Mouse (Mus musculus) CH12.LX (cell line): ENCODE data around the gene Cmss1. TPM values are rescaled to one million over a fixed set of nuclear protein-coding genes. Genes with fewer than 3 reads are reported as not detected.

Experiments
- DNase-seq: peaks from one replicate; pipeline ENCODE4 v3.0.0-alpha.2; 2013; ENCODE audit errors: extremely low read depth
- H3K27ac ChIP-seq: 2 replicates; pipeline ENCODE4 v1.5.1; 2012; ENCODE audit warnings: low read depth, mild to moderate bottlenecking, control low read depth, moderate library complexity; ENCODE audit not compliant: insufficient read depth
- H3K27me3 ChIP-seq: replicated peaks from 2 replicates; pipeline ENCODE3; 2012; ENCODE audit warnings: inconsistent platforms
- H3K36me3 ChIP-seq, 2 experiments: replicated peaks in 1 of 2; 2 replicates each; pipeline versions ENCODE3 to v1.6.1; 2012; ENCODE audit warnings: inconsistent platforms in 1 of 2, low read length in 1 of 2, mild to moderate bottlenecking in 1 of 2, mixed read lengths in 1 of 2, moderate library complexity in 1 of 2; ENCODE audit not compliant: control insufficient read depth in 1 of 2, insufficient read depth in 1 of 2
- H3K4me1 ChIP-seq, 2 experiments: 2 replicates each; pipeline ENCODE4 v1.6.1; 2012; ENCODE audit warnings: inconsistent platforms in 1 of 2, moderate library complexity in 1 of 2; ENCODE audit not compliant: insufficient read depth in 2 of 2, control insufficient read depth in 1 of 2
- H3K4me2 ChIP-seq: 2 replicates; pipeline ENCODE4 v1.6.1; 2012; ENCODE audit warnings: low read depth, mild to moderate bottlenecking, control low read depth; ENCODE audit not compliant: poor library complexity, insufficient read depth, severe bottlenecking
- H3K4me3 ChIP-seq, 3 experiments: fragments of 150-350 bp in 1 of 3; sonication (generic) in 1 of 3; replicated peaks in 1 of 3; 2 replicates each; pipeline versions ENCODE3 to v1.5.1; 2011 to 2012; ENCODE audit warnings: low read depth in 2 of 3, low read length in 2 of 3, mild to moderate bottlenecking in 2 of 3, moderate library complexity in 2 of 3, control low read depth in 1 of 3, improper control_type of control experiment in 1 of 3, inconsistent platforms in 1 of 3, mixed read lengths in 1 of 3; ENCODE audit not compliant: poor library complexity in 1 of 3
- H3K79me2 ChIP-seq: replicated peaks from 2 replicates; pipeline ENCODE4 v1.6.1; 2012; ENCODE audit warnings: mild to moderate bottlenecking, moderate library complexity; ENCODE audit not compliant: control insufficient read depth, poor library complexity, insufficient read depth, severe bottlenecking; ENCODE audit errors: extremely low read depth
- H3K9ac ChIP-seq: 2 replicates; pipeline ENCODE4 v1.6.1; 2012; ENCODE audit warnings: low read depth, mild to moderate bottlenecking, control low read depth, moderate library complexity; ENCODE audit not compliant: insufficient read depth
- H3K9me3 ChIP-seq: replicated peaks from 2 replicates; pipeline ENCODE3; 2012; ENCODE audit warnings: low read length, inconsistent platforms, mixed read lengths
- BHLHE40 ChIP-seq: IDR thresholded peaks from 2 replicates; pipeline ENCODE4 v1.6.1; 2011; ENCODE audit warnings: mild to moderate bottlenecking, low read depth, low read length, improper control_type of control experiment
- CHD1 ChIP-seq: IDR thresholded peaks from 2 replicates; pipeline ENCODE4 v1.6.1; 2012; ENCODE audit warnings: low read depth, low read length, improper control_type of control experiment, inconsistent platforms
- CHD2 ChIP-seq: IDR thresholded peaks from 2 replicates; pipeline ENCODE4 v1.6.1; 2011; ENCODE audit warnings: low read length, improper control_type of control experiment
- CTCF ChIP-seq, 2 experiments: IDR thresholded peaks in 1 of 2; conservative IDR thresholded peaks in 1 of 2; 2 replicates each; pipeline ENCODE4 v1.5.1; 2011 to 2012; ENCODE audit warnings: low read depth in 2 of 2, low read length in 2 of 2, improper control_type of control experiment in 1 of 2, inconsistent platforms in 1 of 2, mild to moderate bottlenecking in 1 of 2, moderate library complexity in 1 of 2
- E2F4 ChIP-seq: IDR thresholded peaks from 2 replicates; pipeline ENCODE4 v1.6.1; 2011; ENCODE audit warnings: low read depth, low read length, improper control_type of control experiment; ENCODE audit not compliant: insufficient replicate concordance
- ELF1 ChIP-seq: IDR thresholded peaks from 2 replicates; pipeline ENCODE4 v1.6.1; 2014; ENCODE audit warnings: low read depth, mild to moderate bottlenecking, inconsistent platforms, low read length, improper control_type of control experiment
- EP300 ChIP-seq: IDR thresholded peaks from 2 replicates; pipeline ENCODE4 v1.6.1; 2011; ENCODE audit warnings: low read length, improper control_type of control experiment
- ETS1 ChIP-seq: conservative IDR thresholded peaks from 2 replicates; pipeline ENCODE4 v1.6.1; 2012; ENCODE audit warnings: low read depth, mild to moderate bottlenecking, inconsistent platforms, low read length, improper control_type of control experiment, moderate library complexity
- GABPA ChIP-seq: IDR thresholded peaks from 2 replicates; pipeline ENCODE4 v1.6.1; 2012; ENCODE audit warnings: low read depth, low read length, improper control_type of control experiment, inconsistent platforms; ENCODE audit not compliant: insufficient replicate concordance
- HCFC1 ChIP-seq: IDR thresholded peaks from 2 replicates; pipeline ENCODE4 v1.6.1; 2012; ENCODE audit warnings: low read depth, mild to moderate bottlenecking, inconsistent platforms, low read length, improper control_type of control experiment
- IRF4 ChIP-seq: IDR thresholded peaks from 2 replicates; pipeline ENCODE4 v1.6.1; 2014; ENCODE audit warnings: low read depth, mild to moderate bottlenecking, inconsistent platforms, low read length, improper control_type of control experiment
- JUN ChIP-seq: IDR thresholded peaks from 2 replicates; pipeline ENCODE4 v1.6.1; 2011; ENCODE audit warnings: low read depth, mild to moderate bottlenecking, low read length, improper control_type of control experiment, moderate library complexity; ENCODE audit not compliant: insufficient read depth
- JUND ChIP-seq: conservative IDR thresholded peaks from 2 replicates; pipeline ENCODE4 v1.6.1; 2011; ENCODE audit warnings: low read depth, low read length, improper control_type of control experiment
- KAT2A ChIP-seq: IDR thresholded peaks from 2 replicates; pipeline ENCODE4 v1.6.1; 2012; ENCODE audit warnings: low read length, improper control_type of control experiment, inconsistent platforms; ENCODE audit not compliant: insufficient replicate concordance
- MAFK ChIP-seq: IDR thresholded peaks from 2 replicates; pipeline ENCODE4 v1.6.1; 2011; ENCODE audit warnings: low read length, improper control_type of control experiment; ENCODE audit not compliant: insufficient replicate concordance
- MAX ChIP-seq: IDR thresholded peaks from 2 replicates; pipeline ENCODE4 v1.6.1; 2011; ENCODE audit warnings: low read length, improper control_type of control experiment
- MAZ ChIP-seq: IDR thresholded peaks from 2 replicates; pipeline ENCODE4 v1.6.1; 2012; ENCODE audit warnings: low read depth, mild to moderate bottlenecking, inconsistent platforms, low read length, improper control_type of control experiment, moderate library complexity
- MEF2A ChIP-seq: IDR thresholded peaks from 2 replicates; pipeline ENCODE4 v1.6.1; 2014; ENCODE audit warnings: low read depth, mild to moderate bottlenecking, inconsistent platforms, low read length, improper control_type of control experiment, borderline replicate concordance
- MXI1 ChIP-seq: IDR thresholded peaks from 2 replicates; pipeline ENCODE4 v1.6.1; 2011; ENCODE audit warnings: mild to moderate bottlenecking, low read depth, low read length, improper control_type of control experiment
- MYC ChIP-seq: IDR thresholded peaks from 2 replicates; pipeline ENCODE4 v1.6.1; 2011; ENCODE audit warnings: low read depth, mild to moderate bottlenecking, improper control_type of control experiment, low read length
- NELFE ChIP-seq: IDR thresholded peaks from 2 replicates; pipeline ENCODE4 v1.6.1; 2011; ENCODE audit warnings: low read depth, low read length, improper control_type of control experiment
- NRF1 ChIP-seq: IDR thresholded peaks from 2 replicates; pipeline ENCODE4 v1.6.1; 2014; ENCODE audit warnings: low read depth, mild to moderate bottlenecking, inconsistent platforms, low read length, improper control_type of control experiment, moderate library complexity
- PAX5 ChIP-seq: IDR thresholded peaks from 2 replicates; pipeline ENCODE4 v1.6.1; 2012; ENCODE audit warnings: low read length, inconsistent platforms, mixed read lengths
- POLR2A ChIP-seq: IDR thresholded peaks from 2 replicates; pipeline ENCODE4 v1.6.1; 2011; ENCODE audit warnings: low read depth, mild to moderate bottlenecking, improper control_type of control experiment, low read length
- POLR2AphosphoS2 ChIP-seq: IDR thresholded peaks from 2 replicates; pipeline ENCODE4 v1.6.1; 2011; ENCODE audit warnings: low read depth, low read length, improper control_type of control experiment
- RAD21 ChIP-seq: IDR thresholded peaks from 2 replicates; pipeline ENCODE4 v1.6.1; 2011; ENCODE audit warnings: low read depth, mild to moderate bottlenecking, low read length, improper control_type of control experiment, moderate library complexity
- SIN3A ChIP-seq: IDR thresholded peaks from 2 replicates; pipeline ENCODE4 v1.6.1; 2012; ENCODE audit warnings: low read length, improper control_type of control experiment, inconsistent platforms
- SMC3 ChIP-seq: IDR thresholded peaks from 2 replicates; pipeline ENCODE4 v1.6.1; 2011; ENCODE audit warnings: low read depth, low read length, improper control_type of control experiment
- TBP ChIP-seq: conservative IDR thresholded peaks from 2 replicates; pipeline ENCODE4 v1.6.1; 2011; ENCODE audit warnings: low read depth, low read length, improper control_type of control experiment
- TCF12 ChIP-seq: IDR thresholded peaks from 2 replicates; pipeline ENCODE4 v1.6.1; 2014; ENCODE audit warnings: low read depth, mild to moderate bottlenecking, inconsistent platforms, low read length, improper control_type of control experiment
- UBTF ChIP-seq: IDR thresholded peaks from 2 replicates; pipeline ENCODE4 v1.6.1; 2012; ENCODE audit warnings: low read depth, mild to moderate bottlenecking, inconsistent platforms, low read length, improper control_type of control experiment, moderate library complexity
- USF1 ChIP-seq: IDR thresholded peaks from 2 replicates; pipeline ENCODE4 v1.6.1; 2014; ENCODE audit warnings: low read depth, mild to moderate bottlenecking, inconsistent platforms, low read length, improper control_type of control experiment
- USF2 ChIP-seq: conservative IDR thresholded peaks from 2 replicates; pipeline ENCODE4 v1.6.1; 2011; ENCODE audit warnings: low read depth, low read length, improper control_type of control experiment
- ZC3H11A ChIP-seq: IDR thresholded peaks from 2 replicates; pipeline ENCODE4 v1.6.1; 2012; ENCODE audit warnings: low read depth, mild to moderate bottlenecking, inconsistent platforms, low read length, improper control_type of control experiment
- ZKSCAN1 ChIP-seq: IDR thresholded peaks from 2 replicates; pipeline ENCODE4 v1.6.1; 2012; ENCODE audit warnings: low read depth, inconsistent platforms, low read length, improper control_type of control experiment, borderline replicate concordance
- ZMIZ1 ChIP-seq: IDR thresholded peaks from 2 replicates; pipeline ENCODE4 v1.6.1; 2012; ENCODE audit warnings: low read depth, mild to moderate bottlenecking, inconsistent platforms, low read length, improper control_type of control experiment
- ZNF384 ChIP-seq: IDR thresholded peaks from 2 replicates; pipeline ENCODE4 v1.6.1; 2012; ENCODE audit warnings: low read depth, low read length, improper control_type of control experiment, inconsistent platforms
- dilution Hi-C: fragments of 300-500 bp; cut with MboI; formaldehyde crosslinking; loops from 2 replicates; pipeline ENCODE4 v1.14.3; 2020; ENCODE audit warnings: low sequenced_read_pairs; ENCODE audit not compliant: extremely low pct_unique_long_range_greater_than_20kb, extremely low pct_ligation_motif_present
- in situ Hi-C: fragments of 300-500 bp; cut with MboI; formaldehyde crosslinking; loops from 3 replicates; pipeline ENCODE4 v1.14.3; 2019; ENCODE audit warnings: low sequenced_read_pairs, low pct_ligation_motif_present, low pct_unique_long_range_greater_than_20kb, mixed read lengths
- polyA plus RNA-seq: library from polyadenylated mRNA; unstranded; fragments of >175 nt; gene quantifications from 2 replicates; pipeline ENCODE4 v1.2.1, GENCODE M21; 2012; ENCODE audit warnings: low read depth; ENCODE audit not compliant: insufficient read length
- total RNA-seq, 2 experiments: library from RNA; depleted of rRNA; stranded (reverse); fragments of 300-350 nt in 1 of 2; fragments of >200 nt in 1 of 2; gene quantifications; 2 replicates each; pipeline ENCODE4 v1.2.3; 2012 to 2014

Cmss1 gene
- total RNA-seq (2012; rRNA removed) (94.7 and 115 TPM in 2 replicates), total RNA-seq (2014; rRNA removed) (107 and 121 TPM in 2 replicates), polyA plus RNA-seq (103 and 120 TPM in 2 replicates)

DNA sequence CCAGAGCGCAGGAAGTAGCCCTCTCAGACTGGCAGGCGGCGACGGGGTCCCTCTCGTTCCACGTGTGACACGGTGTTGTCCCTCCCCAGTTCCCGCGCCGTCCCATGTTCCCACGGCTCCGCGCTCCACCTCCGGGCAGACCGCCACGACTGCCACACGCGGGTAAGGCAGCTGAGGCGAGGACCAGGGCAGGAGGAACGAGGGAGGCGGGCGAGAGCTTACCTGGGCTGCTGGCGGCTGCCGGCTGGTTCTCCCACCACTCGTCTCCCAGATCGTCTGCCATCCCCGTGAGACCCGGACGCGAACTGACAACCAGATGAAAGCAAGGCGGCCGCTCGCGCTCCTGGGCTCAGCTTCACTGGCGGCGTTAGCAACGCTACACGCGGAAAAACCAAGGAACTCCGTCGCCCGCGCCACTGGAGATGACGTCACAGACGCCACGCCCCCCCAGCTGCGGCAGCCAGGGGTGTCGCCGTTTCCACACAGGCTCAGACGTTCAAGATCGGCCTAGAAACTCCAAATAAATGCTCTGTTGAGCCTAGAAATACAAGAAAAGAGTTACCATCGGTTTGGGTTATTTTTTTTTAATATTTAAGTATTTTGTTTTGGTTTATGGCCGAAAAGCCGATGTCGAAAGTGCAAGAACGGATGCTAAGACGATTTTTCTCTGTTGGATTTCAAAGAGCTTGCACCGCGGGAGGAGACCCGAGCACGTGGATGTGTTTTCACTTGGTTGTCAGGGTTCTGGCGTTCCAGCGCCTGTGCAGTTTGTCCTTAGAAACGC lies at the start of gene Cmss1:
Gene Cmss1, minus strand, starts transcription at position 421 of the 784 bp plus-strand sequence.
- 0 out of 2 replicates have a peak within 1 kb of the TSS, but pooled peaks have one; percentile 46 for H3K27ac ChIP-seq
- dilution Hi-C loops = loop anchor here (25.0 kb wide), 1 partner anchor 369 kb away; the partner anchor contains the start of gene Tbc1d23
- peak; percentile 92 for DNase-seq
- H3K4me1 ChIP-seq = peaks cover 8 to 29% of the 10 kb centered on the region in 2 experiments
- peak within 1 kb of the TSS; percentile 82 for H3K9ac ChIP-seq
- H3K27me3 ChIP-seq = peaks cover 12% of the 10 kb centered on the region
- peaks cover 0 to 10% of the 10 kb centered on the region in 2 experiments for H3K36me3 ChIP-seq
- peaks cover 9% of the 10 kb centered on the region for H3K9me3 ChIP-seq
- in situ Hi-C loops = loop anchor here (5.0 to 25.0 kb wide), 3 partner anchors 359 to 1031 kb away; partner anchors contain the start of gene E330017A01Rik
- peaks cover 10% of the 10 kb centered on the region for H3K79me2 ChIP-seq
- peak within 1 kb of the TSS; percentile 98 to 100 (median 99) for H3K4me3 ChIP-seq
- peak within 1 kb of the TSS; percentile 95 for H3K4me2 ChIP-seq
- no peak for TF ChIP-seq ZNF384
- TF ChIP-seq SMC3 = no peak
- no peak; the same call in 1 of the 2 replicates for TF ChIP-seq USF1
- peak; percentile 99 for TF ChIP-seq MYC
- TF ChIP-seq BHLHE40 = peak; percentile 88
- peak; percentile 73; the same call in 1 of the 2 replicates for TF ChIP-seq UBTF
- TF ChIP-seq POLR2AphosphoS2 = no peak
- peak; percentile 99 for TF ChIP-seq SIN3A
- no peak for TF ChIP-seq EP300
- peak; percentile 44 for TF ChIP-seq IRF4
- no peak; the same call in 1 of the 2 replicates for TF ChIP-seq GABPA
- TF ChIP-seq MAFK = no peak
- TF ChIP-seq ELF1 = peak; percentile 90
- TF ChIP-seq ETS1 = no peak
- peak; percentile 84 for TF ChIP-seq CHD2
- TF ChIP-seq ZKSCAN1 = no peak
- TF ChIP-seq ZMIZ1 = no peak
- TF ChIP-seq CHD1 = no peak
- TF ChIP-seq MAX = peak; percentile 99
- no peak for TF ChIP-seq RAD21
- TF ChIP-seq JUN = no peak
- TF ChIP-seq PAX5 = no peak
- TF ChIP-seq HCFC1 = peak; percentile 96
- peak; percentile 95 for TF ChIP-seq E2F4
- TF ChIP-seq NRF1 = peak; percentile 39; the same call in 1 of the 2 replicates
- peak; percentile 41; the same call in 1 of the 2 replicates for TF ChIP-seq TCF12
- TF ChIP-seq USF2 = no peak
- peak; percentile 52; the same call in 1 of the 2 replicates for TF ChIP-seq JUND
- peak; percentile 83 for TF ChIP-seq POLR2A
- TF ChIP-seq NELFE = no peak; the same call in 1 of the 2 replicates
- TF ChIP-seq MEF2A = 0 out of 2 replicates have a peak, but pooled peaks have one; percentile 17
- no peak for TF ChIP-seq MAZ
- TF ChIP-seq TBP = peak; percentile 81
- TF ChIP-seq ZC3H11A = peak; percentile 100
- peak; percentile 78; the same call in 1 of the 2 replicates for TF ChIP-seq KAT2A
- no peak for TF ChIP-seq CTCF (conservative IDR thresholded peaks at IDR 0.05 in 1 of 2, IDR thresholded peaks at IDR 0.05 in 1 of 2; ENCODE audit: low read depth in 2 of 2, low read length in 2 of 2)
- peak; percentile 100 for TF ChIP-seq MXI1
